Mouse (Mus musculus) megakaryocyte-erythroid progenitor cell, adult 5-6 weeks (primary cell): Measurements from ENCODE around the gene 4930507D05Rik. TPM values are rescaled to one million over a fixed set of nuclear protein-coding genes. Genes with fewer than 3 reads are reported as not detected.
"Not testable (repeated sequence)": the region's sequence is repeated elsewhere in the genome, so short reads cannot be mapped to it uniquely, and the experiment has no call there.

ENCODE experiments used
- ATAC-seq: replicated peaks from 2 replicates; pipeline ENCODE4 v1.8.0; 2016; ENCODE audit warnings: mild to moderate bottlenecking, inconsistent platforms; ENCODE audit not compliant: severe bottlenecking, poor library complexity, low FRiP score, low TSS enrichment
- total RNA-seq, 2 experiments: library from RNA; stranded (forward) in 1 of 2; stranded (reverse) in 1 of 2; fragments of 200-1000, 215-1000 nt in 1 of 2; fragments of >200 nt in 1 of 2; fragmentation: Nextera tagmentation in 1 of 2; gene quantifications; 2 replicates each; pipeline ENCODE4 v1.2.3; 2014 to 2017

The 4930507D05Rik gene
- total RNA-seq, 2 experiments from 2014 or later, result 0.99 to 1.2 TPM

- ATAC-seq, result 0 out of 2 replicates have a peak, but pooled peaks have one; percentile 37
Measured at GRCm38 (mm10) chr10:62471105-62471504, 21.8 kb downstream of the 4930507D05Rik start.

GRCm38 (mm10) chr10:62474944-62475343, 25.7 kb downstream of the 4930507D05Rik start:
- no peak for ATAC-seq

DNA sequence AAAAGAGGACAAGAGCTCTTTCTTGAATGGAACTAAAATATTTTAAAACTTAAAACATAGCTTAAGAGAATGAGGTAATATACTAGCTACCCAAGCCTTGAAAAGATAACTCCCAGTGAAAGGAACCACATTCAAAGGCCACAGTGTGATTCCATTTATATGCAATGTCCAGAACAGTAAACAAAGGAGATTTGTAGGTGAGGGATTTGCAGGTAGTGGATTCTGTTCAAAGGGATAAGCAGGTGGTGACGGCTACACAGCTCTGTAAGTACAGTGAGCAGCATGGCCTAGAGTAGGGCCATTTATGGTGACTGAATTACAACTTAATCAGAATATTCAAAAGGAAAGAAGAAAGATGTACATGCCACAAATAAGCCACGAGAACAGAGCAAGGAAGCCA, 27.7 kb downstream of the 4930507D05Rik start:
- no peak for ATAC-seq

DNA sequence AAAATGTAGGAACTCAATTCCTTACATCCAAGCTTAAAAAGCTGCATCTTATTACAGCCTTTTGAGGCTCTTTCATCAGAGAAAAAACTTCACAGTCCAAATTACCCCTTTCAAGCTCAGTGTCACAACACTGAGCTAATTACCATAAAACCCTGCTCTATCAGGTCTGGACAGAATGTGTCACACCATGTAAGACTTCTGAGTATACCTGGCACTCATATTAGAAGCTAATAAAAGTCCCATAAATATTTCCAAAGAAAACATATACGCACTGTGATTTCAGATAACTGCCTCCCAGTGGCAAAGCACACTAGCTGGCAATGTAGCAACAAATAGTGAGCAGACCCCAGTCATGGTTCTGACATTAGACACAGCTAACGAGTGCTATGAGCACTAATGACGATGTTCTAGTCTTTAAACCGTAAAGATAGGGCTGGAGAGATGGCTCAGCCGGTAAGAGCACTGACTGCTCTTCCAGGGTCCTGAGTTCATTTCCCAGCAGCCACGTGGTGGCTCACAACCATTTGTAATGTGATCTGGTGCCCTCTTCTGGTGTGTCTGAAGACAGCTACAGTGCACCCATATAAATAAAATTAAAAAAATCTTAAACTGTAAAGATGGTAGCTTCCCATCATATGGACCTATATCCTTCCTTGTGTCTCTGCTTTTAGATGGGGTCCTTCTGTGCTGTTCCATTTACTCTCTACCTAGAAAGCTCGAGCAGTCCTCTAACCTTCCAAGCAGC, 32.0 kb downstream of the 4930507D05Rik start:
- no peak for ATAC-seq

- ATAC-seq, result peak; percentile 57
Measured at GRCm38 (mm10) chr10:62485878-62486582, 36.7 kb downstream of the 4930507D05Rik start.

- peak; percentile 85 for ATAC-seq
Measured at GRCm38 (mm10) chr10:62486618-62487415, 37.5 kb downstream of the 4930507D05Rik start, which contains the start of gene Vps26a. Vps26a (minus strand) TSS chr10:62486805.

GRCm38 (mm10) chr10:62488266-62488665, 39.0 kb downstream of the 4930507D05Rik start:
- 0 out of 2 replicates have a peak, but pooled peaks have one; percentile 40 for ATAC-seq

- not testable (repeated sequence) for ATAC-seq
Measured at GRCm38 (mm10) chr10:62491681-62492080, 42.4 kb downstream of the 4930507D05Rik start.

GRCm38 (mm10) chr10:62500088-62500915, 51.0 kb downstream of the 4930507D05Rik start:
- ATAC-seq, result peak; percentile 42

Other genes starting within 250 kb of the 4930507D05Rik start
- gene Tspan15, start 218.2 kb upstream of the 4930507D05Rik start, total RNA-seq (2014; fragmentation: Nextera tagmentation), result 1.9 and 10.3 TPM in 2 replicates
- gene Tspan15, start 218.2 kb upstream of the 4930507D05Rik start, total RNA-seq (2017), result 1.5 and 1.7 TPM in 2 replicates
- not detected in 2 replicates for gene Tacr2, start 197.1 kb upstream of the 4930507D05Rik start, total RNA-seq (2014; fragmentation: Nextera tagmentation)
- gene Tacr2, start 197.1 kb upstream of the 4930507D05Rik start, total RNA-seq (2017), result not detected in 2 replicates
- 212 and 217 TPM in 2 replicates for gene Hk1, start 69.6 kb upstream of the 4930507D05Rik start, total RNA-seq (2014; fragmentation: Nextera tagmentation)
- 295 and 330 TPM in 2 replicates for gene Hk1, start 69.6 kb upstream of the 4930507D05Rik start, total RNA-seq (2017)
- not detected in 2 replicates for gene Hkdc1, start 27.0 kb upstream of the 4930507D05Rik start, total RNA-seq (2014; fragmentation: Nextera tagmentation)
- gene Hkdc1, start 27.0 kb upstream of the 4930507D05Rik start, total RNA-seq (2017), result not detected in 2 replicates
- gene Supv3l1, start 249 bp downstream of the 4930507D05Rik start, total RNA-seq (2014; fragmentation: Nextera tagmentation), result 61.9 and 63.9 TPM in 2 replicates
- 60.6 and 72.4 TPM in 2 replicates for gene Supv3l1, start 249 bp downstream of the 4930507D05Rik start, total RNA-seq (2017)
- gene Vps26a, start 37.3 kb downstream of the 4930507D05Rik start, total RNA-seq (2014; fragmentation: Nextera tagmentation), result 44.1 and 55.2 TPM in 2 replicates
- 75.5 and 79.0 TPM in 2 replicates for gene Vps26a, start 37.3 kb downstream of the 4930507D05Rik start, total RNA-seq (2017)
- gene Srgn, start 78.0 kb downstream of the 4930507D05Rik start, total RNA-seq (2014; fragmentation: Nextera tagmentation), result 322 and 332 TPM in 2 replicates
- gene Srgn, start 78.0 kb downstream of the 4930507D05Rik start, total RNA-seq (2017), result 732 and 1,011 TPM in 2 replicates
- gene Kif1bp, start 129.0 kb downstream of the 4930507D05Rik start, total RNA-seq (2014; fragmentation: Nextera tagmentation), result 18.5 and 25.1 TPM in 2 replicates
- 18.7 and 20.9 TPM in 2 replicates for gene Kif1bp, start 129.0 kb downstream of the 4930507D05Rik start, total RNA-seq (2017)
- gene Ddx21, start 152.8 kb downstream of the 4930507D05Rik start, total RNA-seq (2014; fragmentation: Nextera tagmentation), result 183 and 189 TPM in 2 replicates
- gene Ddx21, start 152.8 kb downstream of the 4930507D05Rik start, total RNA-seq (2017), result 338 and 364 TPM in 2 replicates
- 95.7 and 110 TPM in 2 replicates for gene Ddx50, start 201.7 kb downstream of the 4930507D05Rik start, total RNA-seq (2014; fragmentation: Nextera tagmentation)
- 92.5 and 102 TPM in 2 replicates for gene Ddx50, start 201.7 kb downstream of the 4930507D05Rik start, total RNA-seq (2017)